Mouse (Mus musculus) limb, embryonic 14.5 days (tissue): ENCODE measurements around the gene 4930544D05Rik. TPM values are rescaled to one million over a fixed set of nuclear protein-coding genes. Genes with fewer than 3 reads are reported as not detected.

Experiments used
- ATAC-seq: fragments of 200-750 bp; cut with Nextera tagmentation; 2 replicates; pipeline ENCODE4 v1.8.0; 2017; ENCODE audit warnings: low read depth, moderate number of reproducible peaks, moderate TSS enrichment; ENCODE audit not compliant: low FRiP score
- DNase-seq: peaks from one replicate; pipeline ENCODE4 v3.0.0-alpha.2; 2015; ENCODE audit warnings: low spot score
- H3K27ac ChIP-seq: fragments of 300-500 bp; sonication (generic); replicated peaks from 2 replicates; pipeline ENCODE4 v1.5.1; 2014; ENCODE audit warnings: low read depth, mild to moderate bottlenecking, low read length, moderate library complexity, mixed read lengths
- H3K27me3 ChIP-seq: fragments of 300-500 bp; sonication (generic); 2 replicates; pipeline ENCODE4 v1.6.1; 2014; ENCODE audit warnings: low read length, mixed read lengths; ENCODE audit not compliant: control insufficient read depth, insufficient read depth
- H3K36me3 ChIP-seq: fragments of 300-500 bp; sonication (generic); 2 replicates; pipeline ENCODE4 v1.6.1; 2014; ENCODE audit warnings: mild to moderate bottlenecking, low read length, moderate library complexity, mixed read lengths; ENCODE audit not compliant: control insufficient read depth, insufficient read depth
- H3K4me1 ChIP-seq: fragments of 300-500 bp; sonication (generic); 2 replicates; pipeline ENCODE4 v1.6.1; 2014; ENCODE audit warnings: antibody characterized with exemption, low read length, mixed read lengths; ENCODE audit not compliant: control insufficient read depth, insufficient read depth
- H3K4me2 ChIP-seq: fragments of 300-500 bp; sonication (generic); replicated peaks from 2 replicates; pipeline ENCODE4 v1.6.1; 2014; ENCODE audit warnings: low read depth, mild to moderate bottlenecking, low read length, moderate library complexity; ENCODE audit not compliant: severe bottlenecking
- H3K4me3 ChIP-seq: fragments of 300-500 bp; sonication (generic); replicated peaks from 2 replicates; pipeline ENCODE4 v1.5.1; 2014; ENCODE audit warnings: low read length
- H3K9ac ChIP-seq: fragments of 300-500 bp; sonication (generic); 2 replicates; pipeline ENCODE4 v1.6.1; 2014; ENCODE audit warnings: mild to moderate bottlenecking, low read depth, low read length, moderate library complexity; ENCODE audit not compliant: severe bottlenecking
- H3K9me3 ChIP-seq: fragments of 300-500 bp; sonication (generic); 2 replicates; pipeline ENCODE4 v1.6.1; 2016; ENCODE audit warnings: low read length; ENCODE audit not compliant: control insufficient read depth
- POLR2A ChIP-seq: fragments of 200-500 bp; IDR thresholded peaks from 2 replicates; pipeline ENCODE4 v1.8.0; 2012; ENCODE audit warnings: inconsistent platforms, mild to moderate bottlenecking, moderate library complexity, borderline replicate concordance; ENCODE audit not compliant: insufficient read depth, insufficient read length; ENCODE audit errors: extremely low read depth
- WGBS: fragments of 180-500 bp; shearing (Covaris S2); extraction: QIAGEN DNeasy Blood & Tissue Kit; methylation state at CpG from one replicate; pipeline ENCODE4 v1.1.7; 2014; 5-methylcytosine and 5-hydroxymethylcytosine counted together
- polyA plus RNA-seq, 2 experiments: library from polyadenylated mRNA; depleted of rRNA in 1 of 2; stranded (reverse) in 1 of 2; unstranded in 1 of 2; fragments of >200 nt; fragmentation: Nextera tagmentation in 1 of 2; extraction: Ambion mirVana in 1 of 2; gene quantifications; 2 replicates each; pipeline versions ENCODE4 v1.2.1 to v1.2.3; 2012 to 2014

The 4930544D05Rik gene
- polyA plus RNA-seq, 2 experiments, result not detected

DNA sequence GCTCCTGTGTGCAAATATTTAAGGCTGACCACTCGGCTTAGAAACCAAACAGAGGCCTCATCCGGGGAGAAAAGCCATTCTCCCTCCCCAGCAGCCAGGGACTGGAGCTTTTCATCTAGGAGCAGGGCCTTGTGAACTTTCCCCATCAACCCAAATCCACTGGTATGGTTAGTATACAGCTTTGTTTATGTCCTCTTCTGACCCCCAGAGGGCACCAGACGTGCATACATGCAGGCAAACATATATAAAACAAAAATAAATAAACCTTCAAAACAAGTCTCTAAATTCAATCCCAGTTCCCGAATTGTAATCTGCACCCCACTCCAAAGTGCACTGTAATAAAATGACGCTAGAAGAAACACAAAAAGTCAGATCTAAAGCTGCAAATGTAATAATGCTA is 13.9 kb downstream of the 4930544D05Rik start:
- no peak for TF ChIP-seq POLR2A
- no peak for ATAC-seq
- WGBS, result 51% methylated on average over 5 of the region's 5 CpGs
- no peak overlapping the region for H3K4me2 ChIP-seq
- no peak overlapping the region for H3K4me3 ChIP-seq
- no peaks in the 10 kb centered on the region for H3K9me3 ChIP-seq
- H3K36me3 ChIP-seq, result no peaks in the 10 kb centered on the region
- H3K27ac ChIP-seq, result no peak overlapping the region
- no peaks in the 10 kb centered on the region for H3K27me3 ChIP-seq
- no peak for DNase-seq
- H3K9ac ChIP-seq, result no peak overlapping the region
- no peaks in the 10 kb centered on the region for H3K4me1 ChIP-seq

DNA sequence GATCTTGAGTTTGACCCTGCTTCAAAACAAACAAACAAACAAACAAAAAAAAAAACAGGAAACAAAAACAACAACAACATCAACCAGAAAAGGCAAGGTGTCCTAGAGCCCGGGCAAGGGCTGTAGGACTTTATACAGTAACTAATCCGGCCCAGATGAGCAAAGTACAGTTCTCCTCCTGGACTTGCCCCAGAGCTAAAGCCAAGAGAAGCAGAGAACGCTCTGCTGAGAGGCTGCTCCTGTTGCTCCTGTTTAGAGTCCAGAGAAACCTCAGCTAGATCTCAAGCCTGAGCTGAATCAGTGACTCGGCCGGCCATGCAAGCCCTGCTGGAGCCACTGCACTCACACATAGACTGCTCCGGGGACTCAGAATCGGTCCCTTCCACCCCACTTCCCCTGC is 14.5 kb downstream of the 4930544D05Rik start:
- no peak overlapping the region for H3K4me3 ChIP-seq
- no peaks in the 10 kb centered on the region for H3K9me3 ChIP-seq
- DNase-seq, result no peak
- H3K36me3 ChIP-seq, result no peaks in the 10 kb centered on the region
- no peak overlapping the region for H3K9ac ChIP-seq
- no peak for TF ChIP-seq POLR2A
- no peaks in the 10 kb centered on the region for H3K27me3 ChIP-seq
- no peak overlapping the region for H3K27ac ChIP-seq
- H3K4me2 ChIP-seq, result no peak overlapping the region
- WGBS, result 64% methylated on average over 7 of the region's 7 CpGs
- no peaks in the 10 kb centered on the region for H3K4me1 ChIP-seq
- ATAC-seq, result no peak

DNA sequence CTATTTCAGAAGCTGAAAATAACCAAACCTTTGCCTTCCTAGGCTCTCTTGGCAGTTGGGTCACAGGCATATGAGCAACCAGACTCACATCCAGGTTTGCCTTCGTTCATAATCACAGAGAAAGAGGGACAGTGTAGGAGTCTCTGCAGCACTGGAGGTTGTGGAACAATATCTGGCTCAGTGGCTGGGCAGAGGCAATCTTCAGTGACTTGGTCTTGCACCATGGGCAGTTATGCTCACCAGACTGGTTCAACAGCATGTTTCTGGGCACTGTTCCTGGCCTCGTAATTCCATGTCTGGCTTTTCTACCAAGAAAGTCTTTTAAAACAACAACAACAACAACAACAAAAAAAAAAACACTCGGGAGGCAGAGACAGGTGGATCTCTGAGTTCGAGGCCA is 20.0 kb downstream of the 4930544D05Rik start:
- WGBS, result 78% methylated on average over 4 of the region's 4 CpGs

DNA sequence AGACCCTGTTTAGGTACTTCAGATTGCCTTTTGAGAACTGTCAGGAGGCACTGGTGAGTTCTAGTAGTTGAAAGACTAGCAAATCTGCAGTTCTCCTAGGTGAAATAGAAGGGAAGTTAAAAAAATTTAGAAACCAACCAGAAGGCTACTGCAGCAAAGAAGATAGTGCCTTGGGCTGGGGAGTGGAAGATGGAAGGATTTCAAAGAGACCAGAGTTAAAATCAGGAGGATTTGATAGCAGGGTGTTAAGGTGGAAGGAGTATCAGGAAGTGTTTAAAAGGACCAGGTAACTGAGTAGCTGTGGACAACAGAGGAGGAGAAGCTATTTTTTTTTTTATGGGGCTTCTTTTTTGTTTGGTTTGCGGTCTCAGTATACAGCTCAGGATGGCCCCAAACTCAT is 22.1 kb downstream of the 4930544D05Rik start:
- no peaks in the 10 kb centered on the region for H3K36me3 ChIP-seq
- H3K27ac ChIP-seq, result no peak overlapping the region
- H3K4me3 ChIP-seq, result no peak overlapping the region
- H3K9me3 ChIP-seq, result no peaks in the 10 kb centered on the region
- 71% methylated on average over 1 of the region's 1 CpGs for WGBS
- ATAC-seq (no peak), DNase-seq (no peak)
- no peak for TF ChIP-seq POLR2A
- H3K4me2 ChIP-seq, result no peak overlapping the region
- H3K9ac ChIP-seq, result no peak overlapping the region
- no peaks in the 10 kb centered on the region for H3K27me3 ChIP-seq
- H3K4me1 ChIP-seq, result no peaks in the 10 kb centered on the region

More for the DNA sequence above, 20.0 kb downstream of the 4930544D05Rik start:
- Histone ChIP-seq H3K9ac (no peak overlapping the region), H3K27ac (no peak overlapping the region), H3K36me3 (no peaks in the 10 kb centered on the region), H3K9me3 (no peaks in the 10 kb centered on the region), H3K27me3 (no peaks in the 10 kb centered on the region), H3K4me1 (no peaks in the 10 kb centered on the region), H3K4me2 (no peak overlapping the region), H3K4me3 (no peak overlapping the region)
- TF ChIP-seq POLR2A, result no peak
- ATAC-seq, result no peak
- no peak for DNase-seq

DNA sequence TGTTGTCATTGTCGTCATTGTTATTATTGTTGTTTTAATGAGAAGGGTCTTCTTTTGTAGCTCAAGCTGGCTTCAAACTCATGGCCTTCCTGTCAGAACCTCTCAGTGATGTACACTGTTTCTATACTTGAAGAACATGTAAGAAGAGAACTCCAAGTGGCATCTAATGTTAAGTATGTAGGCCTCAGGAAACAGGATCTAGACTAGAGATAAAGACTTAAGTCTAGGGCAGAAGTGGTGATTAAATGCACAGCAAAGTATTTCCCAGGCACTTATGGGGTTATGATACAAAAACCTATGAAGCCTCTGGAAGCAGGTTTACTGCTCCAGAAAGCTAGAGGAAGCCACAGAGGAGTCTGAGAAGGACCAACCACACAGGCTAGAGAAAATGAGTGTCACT is 22.6 kb downstream of the 4930544D05Rik start:
- Histone ChIP-seq H3K4me3 (no peak overlapping the region), H3K27ac (no peak overlapping the region), H3K4me1 (no peaks in the 10 kb centered on the region), H3K36me3 (no peaks in the 10 kb centered on the region), H3K9me3 (no peaks in the 10 kb centered on the region), H3K27me3 (no peaks in the 10 kb centered on the region), H3K9ac (no peak overlapping the region), H3K4me2 (no peak overlapping the region)
- no peak for ATAC-seq
- TF ChIP-seq POLR2A, result no peak
- DNase-seq, result no peak
- WGBS, result 77% methylated on average over 1 of the region's 1 CpGs

DNA sequence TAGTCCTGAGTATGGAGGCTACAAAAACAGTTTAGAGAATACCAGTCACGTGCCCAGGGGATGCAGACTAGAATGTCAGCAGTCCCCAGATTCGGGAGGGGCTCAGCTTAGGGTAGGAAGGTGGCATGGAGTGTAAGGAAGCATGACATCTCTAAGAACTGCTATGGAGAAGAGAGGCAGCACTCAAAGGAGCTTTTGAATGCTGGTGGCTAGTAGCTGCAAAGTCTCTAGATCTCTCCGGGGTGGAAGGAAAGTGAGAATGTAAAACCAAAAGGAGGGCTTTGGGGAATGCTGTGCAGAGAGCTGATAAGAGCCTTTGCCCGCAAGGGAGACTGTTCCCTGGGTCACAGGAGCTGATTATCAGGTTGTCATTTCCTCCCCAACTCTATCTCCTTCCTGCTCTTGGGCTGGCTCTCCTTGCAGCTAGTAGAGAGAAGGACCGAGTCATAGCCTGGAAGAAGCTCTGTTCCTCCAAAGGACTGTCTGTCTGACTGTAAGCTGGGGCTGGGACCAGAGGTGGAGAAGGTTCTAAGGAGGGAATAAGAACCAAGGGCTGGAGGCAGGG is 23.1 kb downstream of the 4930544D05Rik start, which contains the start of gene Gp1ba:
Gp1ba (plus strand) TSS at position 409 of the 565 bp plus-strand sequence.
- Histone ChIP-seq H3K4me3 (no peak within 1 kb of the TSS), H3K27ac (no peak within 1 kb of the TSS), H3K9ac (no peak within 1 kb of the TSS), H3K4me2 (no peak within 1 kb of the TSS), H3K36me3 (peaks cover 3% of the 10 kb centered on the region; the same call in 1 of the 2 replicates), H3K27me3 (no peaks in the 10 kb centered on the region), H3K4me1 (no peaks in the 10 kb centered on the region), H3K9me3 (no peaks in the 10 kb centered on the region)
- DNase-seq, result no peak
- ATAC-seq, result no peak
- 50% methylated on average over 5 of the region's 5 CpGs for WGBS
- TF ChIP-seq POLR2A, result no peak
